Mouse (Mus musculus) layer of hippocampus, adult 8-10 months (tissue): ENCODE measurements around the gene Gnrhr. TPM values are rescaled to one million over a fixed set of nuclear protein-coding genes. Genes with fewer than 3 reads are reported as not detected.
A peak's percentile ranks its signal among the peaks of the same experiment; 100 is the strongest.

Experiments used
- DNase-seq, 2 experiments: peaks; one replicate each; pipeline ENCODE4 v3.0.0; 2022; ENCODE audit warnings: low spot score in 2 of 2
- total RNA-seq, 4 experiments: library from RNA; stranded (reverse); gene quantifications; 2 replicates each; pipeline ENCODE4 v1.2.4; 2022

Gnrhr gene
- not detected for total RNA-seq

- no peak for DNase-seq
These were observed at the start of gene Gnrhr for GRCm38 (mm10) chr5:86197801-86198200. Gene Gnrhr, minus strand, starts transcription at chr5:86197901.

- no peak for DNase-seq
These were observed 48.9 kb upstream of the Gnrhr start for GRCm38 (mm10) chr5:86246559-86246958.

GRCm38 (mm10) chr5:86244880-86245279 lies 47.2 kb upstream of the Gnrhr start:
- no peak for DNase-seq

- no peak for DNase-seq
These were observed 46.6 kb upstream of the Gnrhr start for GRCm38 (mm10) chr5:86244275-86244674.

DNA sequence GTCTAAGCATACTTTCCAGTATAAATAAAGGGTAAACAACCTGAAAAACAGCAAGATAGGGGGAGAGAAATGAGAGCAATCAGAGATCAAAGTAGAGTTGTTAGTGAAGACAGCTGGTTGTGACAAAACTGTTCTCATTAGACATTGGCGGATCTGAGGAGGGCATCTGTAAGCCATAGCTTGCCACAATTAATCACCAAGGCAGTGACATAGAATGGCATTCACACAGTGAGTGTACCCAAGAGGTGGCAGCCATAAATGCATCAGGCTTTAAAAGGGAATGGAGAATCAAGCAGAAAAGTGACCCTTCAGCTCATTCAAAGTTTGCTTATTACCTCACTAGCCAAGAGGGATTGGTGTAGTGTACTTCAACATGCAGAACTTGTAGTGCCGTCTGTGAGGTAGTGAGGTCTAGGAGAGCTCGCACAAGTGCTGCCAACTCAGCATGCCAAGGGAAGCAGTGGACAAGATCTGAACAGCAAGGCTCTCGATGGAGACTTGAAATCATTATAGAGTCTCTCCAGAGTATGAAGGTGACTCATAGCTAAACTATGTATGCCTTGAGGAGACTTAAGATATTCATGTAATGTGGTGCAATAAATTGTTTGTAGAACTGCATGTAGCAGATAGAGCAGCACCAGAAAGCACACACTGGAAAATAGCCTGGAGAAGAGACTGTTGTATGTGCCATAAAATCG lies 29.6 kb upstream of the Gnrhr start:
- DNase-seq: no peak

GRCm38 (mm10) chr5:86191356-86191755 lies 6.3 kb downstream of the Gnrhr start:
- no peak for DNase-seq

DNA sequence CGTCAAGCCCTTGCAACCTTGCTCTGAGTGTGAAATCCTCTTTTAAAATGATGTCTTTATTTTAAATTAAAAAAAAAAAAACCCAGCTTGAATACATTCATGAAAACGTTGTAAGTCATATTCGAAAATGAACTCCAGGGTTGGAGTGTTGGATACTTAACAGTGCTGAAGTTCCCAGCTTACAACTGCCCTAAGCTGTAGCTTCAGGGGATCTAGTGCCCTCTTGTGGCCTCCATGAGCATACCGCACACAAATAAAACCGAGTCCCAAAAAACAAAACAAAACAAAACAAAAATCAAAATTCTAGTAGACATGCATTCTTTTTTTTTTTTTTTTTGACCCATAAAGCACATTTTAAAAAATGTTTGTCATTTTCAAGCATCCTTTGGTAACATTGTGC lies 6.9 kb downstream of the Gnrhr start:
- no peak for DNase-seq

DNA sequence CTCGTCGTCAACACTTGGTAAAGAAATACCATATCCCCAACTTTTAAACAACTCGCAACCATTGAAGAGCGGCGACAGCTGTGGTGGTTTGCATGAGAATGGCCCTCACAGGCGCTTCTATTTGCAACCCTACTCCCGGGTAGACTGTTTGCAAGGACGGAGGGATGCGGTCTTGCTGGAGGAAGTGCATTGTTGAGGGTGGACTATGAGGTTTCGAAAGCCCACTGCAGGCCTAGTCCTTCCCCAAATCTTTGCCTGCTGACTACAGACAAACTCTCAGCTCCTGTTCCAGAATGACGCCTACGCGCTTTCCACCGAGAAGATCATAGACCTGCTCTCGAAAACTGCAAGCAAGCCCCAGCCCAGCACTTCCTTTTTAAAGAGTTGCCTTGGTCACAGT lies 7.4 kb downstream of the Gnrhr start:
- DNase-seq: no peak

- no peak for DNase-seq
These were observed 10.3 kb downstream of the Gnrhr start for GRCm38 (mm10) chr5:86187441-86187840.

DNA sequence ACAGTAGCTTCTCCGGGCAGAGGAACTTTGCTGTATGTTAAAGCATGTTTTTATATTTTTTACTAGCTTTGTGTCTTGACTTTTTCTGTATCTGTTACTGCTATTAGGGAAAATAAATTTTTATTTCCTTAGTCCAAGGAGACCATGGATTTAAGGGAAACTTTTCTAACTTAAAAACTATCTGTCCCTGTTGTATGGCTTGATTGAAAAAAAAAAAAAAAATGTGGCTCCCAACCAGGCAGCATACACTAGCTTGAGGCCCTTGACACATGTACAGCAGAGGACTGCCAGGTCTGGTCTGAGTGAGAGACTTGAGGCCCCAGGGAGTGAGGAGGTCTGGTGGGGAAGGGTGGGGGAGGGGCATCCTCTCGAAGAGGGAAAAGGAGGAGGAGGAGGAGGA lies 23.9 kb downstream of the Gnrhr start:
- DNase-seq: no peak

- DNase-seq: peak; percentile 98 to 99
These were observed 25.1 kb downstream of the Gnrhr start, which contains the start of gene Uba6 for GRCm38 (mm10) chr5:86172449-86173161. Gene Uba6, minus strand, starts transcription at chr5:86172803.

- peak in 1 of 2 experiments; percentile 20 for DNase-seq
These were observed 25.6 kb downstream of the Gnrhr start for GRCm38 (mm10) chr5:86172088-86172448.

Other genes with a start within 250 kb of the Gnrhr start
- 10 to 100 TPM; 21.4 to 25.5 (median 23.4) TPM for gene Cenpc1, start 132.3 kb downstream of the Gnrhr start, total RNA-seq
- gene Stap1, start 126.2 kb downstream of the Gnrhr start, total RNA-seq: under 1 TPM in 2 of 4 experiments, not detected in 2; 0.25 to 0.36 TPM
- 10 to 100 TPM; 14.9 to 26.5 (median 20.3) TPM for gene Uba6, start 25.1 kb downstream of the Gnrhr start, total RNA-seq
- gene Tmprss11c, start 91.4 kb upstream of the Gnrhr start, total RNA-seq: not detected
- gene Tmprss11d, start 175.5 kb upstream of the Gnrhr start, total RNA-seq: not detected